Mouse (Mus musculus) neural tube, postnatal 0 days (tissue): ENCODE results near the gene Bbc3. TPM values are rescaled to one million over a fixed set of nuclear protein-coding genes. Genes with fewer than 3 reads are reported as not detected.

Experiments used
- polyA plus RNA-seq: library from polyadenylated mRNA; unstranded; fragments of >200 nt; fragmentation: Nextera tagmentation; extraction: Ambion mirVana; gene quantifications from 2 replicates; pipeline ENCODE4 v1.2.1, GENCODE M21; 2015

Gene Bbc3
- 41.3 and 45.2 TPM in 2 replicates for polyA plus RNA-seq

DNA sequence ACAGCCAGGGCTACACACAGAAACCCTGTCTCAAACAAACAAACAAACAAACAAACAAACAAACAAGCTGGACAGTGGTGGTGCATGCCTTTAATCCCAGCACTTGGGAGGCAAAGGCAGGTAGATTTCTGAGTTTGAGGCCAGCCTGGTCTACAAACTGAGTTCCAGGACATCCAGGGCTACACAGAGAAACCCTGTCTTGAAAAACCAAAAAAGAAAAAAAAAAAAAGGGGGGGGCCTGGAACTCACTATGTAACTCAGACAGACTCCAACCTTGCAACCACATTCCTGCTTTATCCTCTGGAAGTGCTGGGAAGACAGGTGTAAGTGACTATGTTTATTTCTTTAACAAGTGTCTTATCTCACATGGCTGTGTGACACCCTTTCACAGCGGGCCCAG lies at the start of gene Bbc3:
TSS of gene Bbc3 (plus strand) at position 301 of the 400 bp plus-strand sequence.

DNA sequence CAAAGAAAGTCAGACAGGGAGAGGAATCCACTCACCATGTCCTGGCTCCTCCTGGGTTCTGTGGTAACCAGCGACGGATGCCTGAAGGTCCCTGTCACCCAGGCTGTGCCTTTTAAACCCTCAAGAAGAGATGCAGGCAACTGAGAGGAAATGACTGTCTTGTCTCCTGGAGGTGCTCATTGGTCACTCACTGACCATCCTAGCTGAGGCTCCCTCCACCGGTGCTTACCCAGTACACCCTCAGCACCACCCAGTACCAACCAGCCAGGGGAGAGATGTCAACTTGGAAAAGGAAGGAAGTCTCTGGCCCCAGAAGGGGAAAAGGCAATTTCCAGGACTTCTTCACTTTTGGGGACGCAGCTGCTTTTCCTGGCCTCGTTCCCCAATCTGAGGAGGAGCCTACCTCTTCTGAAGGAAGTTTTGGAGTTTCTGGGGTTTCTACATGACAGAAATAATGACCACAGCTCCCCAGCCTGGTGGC lies 49.0 kb upstream of the Bbc3 start, which contains the start of gene C5ar1:
TSS of gene C5ar1 (minus strand) at position 431 of the 481 bp plus-strand sequence.

DNA sequence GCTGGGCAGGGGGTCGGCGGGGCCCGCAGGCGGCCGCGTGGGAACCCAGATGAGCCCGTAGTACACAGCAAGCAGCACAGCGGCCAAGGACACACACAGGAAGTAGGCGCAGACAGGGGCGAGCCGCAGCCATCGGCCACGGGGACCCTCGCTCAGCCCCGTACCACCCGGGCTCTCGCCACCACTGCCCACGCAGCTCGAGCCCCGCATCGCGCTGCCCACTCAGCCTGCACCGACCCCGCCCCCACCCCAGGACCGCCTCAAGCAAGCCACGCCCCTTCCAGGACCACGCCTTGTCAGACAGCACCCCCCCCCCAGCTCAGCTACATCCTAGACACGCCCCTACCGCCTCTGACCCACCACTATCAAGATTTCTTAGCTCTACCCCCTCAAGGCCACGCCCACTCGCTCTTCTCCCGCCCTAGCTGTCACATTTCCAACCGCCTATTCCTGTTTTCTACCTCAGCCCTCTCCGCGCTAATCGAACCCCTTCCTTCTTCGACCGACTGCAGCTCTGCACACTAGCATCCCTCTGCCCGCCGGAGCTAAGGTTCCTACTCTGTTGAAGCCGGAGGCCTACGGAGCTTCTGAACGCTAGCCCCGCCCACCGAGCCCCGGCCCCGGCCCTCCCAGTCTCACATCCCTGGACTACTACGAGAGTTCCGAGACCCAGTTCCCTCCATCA lies 35.0 kb upstream of the Bbc3 start, which contains the start of gene Inafm1:
TSS of gene Inafm1 (minus strand) at position 537 of the 685 bp plus-strand sequence.

DNA sequence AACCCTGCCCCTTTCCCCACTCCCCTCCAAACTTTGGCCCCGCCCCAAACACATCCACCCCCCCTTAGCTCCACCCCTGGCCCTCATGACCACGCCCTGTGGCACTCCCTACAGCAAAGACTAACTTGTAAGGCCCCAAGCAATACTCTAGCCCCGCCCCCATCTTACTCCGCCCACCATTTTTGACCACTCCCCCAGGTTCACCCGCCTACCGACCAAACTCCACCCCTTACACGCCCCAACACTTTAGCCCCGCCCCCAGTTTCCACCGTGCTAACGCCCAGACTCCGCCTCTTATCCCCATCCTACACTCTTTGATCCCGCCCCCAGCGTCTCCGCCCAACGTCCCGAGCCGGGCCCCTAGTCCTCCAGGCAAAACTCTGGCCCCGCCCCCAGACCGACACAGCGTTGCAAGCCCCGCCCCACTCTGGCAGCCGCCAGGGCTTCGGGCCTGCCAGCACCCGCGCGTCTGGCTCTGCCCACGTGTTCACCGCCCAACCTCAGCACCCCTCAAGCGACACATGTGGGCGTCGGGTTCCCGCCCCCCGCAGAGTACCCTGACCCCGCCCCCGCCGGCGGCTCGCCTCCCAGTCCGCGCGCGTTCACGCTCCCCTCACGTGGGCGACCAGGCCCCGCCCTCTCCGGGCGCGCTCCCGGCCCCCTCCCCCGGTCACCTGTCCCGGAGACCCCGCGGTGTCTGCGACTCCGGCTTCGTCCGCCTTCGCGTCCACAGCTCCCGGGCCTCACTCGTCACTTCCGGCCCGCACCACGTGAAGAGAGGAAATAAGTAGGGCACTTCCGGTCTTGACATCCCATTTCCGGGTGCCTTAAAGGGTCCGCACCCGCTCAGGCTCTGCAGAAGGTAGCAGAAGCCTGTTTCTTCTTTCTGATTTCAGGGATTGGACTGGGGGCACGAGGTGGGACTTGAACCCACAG lies 21.9 kb upstream of the Bbc3 start, which contains the start of gene Ccdc9:
TSS of gene Ccdc9 (minus strand) at position 770 of the 936 bp plus-strand sequence.

Other genes with a start within 250 kb of the Bbc3 start
- 0.24 and 0.32 TPM in 2 replicates for gene Zfp541, start 246.6 kb upstream of the Bbc3 start, polyA plus RNA-seq
- 245 and 283 TPM in 2 replicates for gene Napa, start 209.9 kb upstream of the Bbc3 start, polyA plus RNA-seq
- 33.5 and 36.5 TPM in 2 replicates for gene Kptn, start 188.5 kb upstream of the Bbc3 start, polyA plus RNA-seq
- gene Slc8a2, start 178.6 kb upstream of the Bbc3 start, polyA plus RNA-seq: 1.4 and 2.1 TPM in 2 replicates
- 70.0 and 89.8 TPM in 2 replicates for gene Meis3, start 133.3 kb upstream of the Bbc3 start, polyA plus RNA-seq
- 7.7 and 8.6 TPM in 2 replicates for gene Dhx34, start 86.4 kb upstream of the Bbc3 start, polyA plus RNA-seq
- 0.25 and 0.30 TPM in 2 replicates for gene C5ar2, start 64.2 kb upstream of the Bbc3 start, polyA plus RNA-seq
- 2.7 and 3.3 TPM in 2 replicates for gene C5ar1, start 48.9 kb upstream of the Bbc3 start, polyA plus RNA-seq
- gene Inafm1, start 34.8 kb upstream of the Bbc3 start, polyA plus RNA-seq: 114 and 118 TPM in 2 replicates
- 17.4 and 19.0 TPM in 2 replicates for gene Ccdc9, start 21.6 kb upstream of the Bbc3 start, polyA plus RNA-seq
- gene Sae1, start 79.4 kb downstream of the Bbc3 start, polyA plus RNA-seq: 183 and 194 TPM in 2 replicates
- gene Zc3h4, start 92.5 kb downstream of the Bbc3 start, polyA plus RNA-seq: 10.8 and 14.1 TPM in 2 replicates
- gene Tmem160, start 144.4 kb downstream of the Bbc3 start, polyA plus RNA-seq: 119 and 130 TPM in 2 replicates
- 6.7 and 7.6 TPM in 2 replicates for gene Npas1, start 169.3 kb downstream of the Bbc3 start, polyA plus RNA-seq